Mouse (Mus musculus) liver, embryonic 14.5 days (tissue): ENCODE measurements around the gene Gdap2. TPM values are rescaled to one million over a fixed set of nuclear protein-coding genes. Genes with fewer than 3 reads are reported as not detected.

Source experiments
- ATAC-seq: fragments of 200-750 bp; cut with Nextera tagmentation; 2 replicates; pipeline ENCODE4 v1.8.0; 2017; ENCODE audit warnings: moderate number of reproducible peaks, mild to moderate bottlenecking, moderate library complexity; ENCODE audit not compliant: insufficient read depth
- DNase-seq, 3 experiments: peaks; one replicate each; pipeline ENCODE4 v3.0.0-alpha.2; 2012 to 2013; ENCODE audit warnings: low read depth in 3 of 3, low spot score in 3 of 3
- H3K27ac ChIP-seq: fragments of 300-500 bp; sonication (generic); 2 replicates; pipeline ENCODE4 v1.5.1; 2014; ENCODE audit warnings: moderate library complexity, mild to moderate bottlenecking, control low read depth, inconsistent platforms
- H3K27me3 ChIP-seq: fragments of 300-500 bp; sonication (generic); 2 replicates; pipeline ENCODE4 v1.6.1; 2014; ENCODE audit warnings: mild to moderate bottlenecking, low read length, moderate library complexity; ENCODE audit not compliant: control insufficient read depth, insufficient read depth
- H3K36me3 ChIP-seq: fragments of 300-500 bp; sonication (generic); replicated peaks from 2 replicates; pipeline ENCODE4 v1.6.1; 2014; ENCODE audit warnings: low read depth; ENCODE audit not compliant: control insufficient read depth, insufficient read depth
- H3K4me1 ChIP-seq, 2 experiments: fragments of 200-500 bp in 1 of 2; fragments of 300-500 bp in 1 of 2; sonication (generic) in 1 of 2; replicated peaks; 2 replicates each; pipeline ENCODE4 v1.6.1; 2012 to 2014; ENCODE audit warnings: antibody characterized with exemption in 1 of 2, inconsistent platforms in 1 of 2, low read length in 1 of 2; ENCODE audit not compliant: control insufficient read depth in 2 of 2, insufficient read depth in 2 of 2
- H3K4me2 ChIP-seq: fragments of 300-500 bp; sonication (generic); 2 replicates; pipeline ENCODE4 v1.6.1; 2014; ENCODE audit warnings: low read depth, mild to moderate bottlenecking, control low read depth, moderate library complexity
- H3K4me3 ChIP-seq, 2 experiments: fragments of 200-500 bp in 1 of 2; fragments of 300-500 bp in 1 of 2; sonication (generic) in 1 of 2; 2 replicates each; pipeline ENCODE4 v1.5.1; 2012 to 2014; ENCODE audit warnings: low read depth in 2 of 2, low read length in 2 of 2, mild to moderate bottlenecking in 2 of 2, control low read depth in 1 of 2, inconsistent platforms in 1 of 2, moderate library complexity in 1 of 2; ENCODE audit not compliant: insufficient read depth in 1 of 2
- H3K9ac ChIP-seq: fragments of 300-500 bp; sonication (generic); replicated peaks from 2 replicates; pipeline ENCODE4 v1.6.1; 2014; ENCODE audit warnings: mild to moderate bottlenecking, control low read depth, moderate library complexity
- H3K9me3 ChIP-seq: fragments of 300-500 bp; sonication (generic); 2 replicates; pipeline ENCODE4 v1.6.1; 2016; ENCODE audit warnings: low read length, mixed read lengths; ENCODE audit not compliant: control insufficient read depth
- CTCF ChIP-seq: IDR thresholded peaks from 2 replicates; pipeline ENCODE4 v1.5.1; 2016; ENCODE audit warnings: antibody characterized with exemption, low read depth, control low read depth
- EP300 ChIP-seq: IDR thresholded peaks from 2 replicates; pipeline ENCODE4 v1.6.1; 2016; ENCODE audit warnings: antibody characterized with exemption, low read depth
- WGBS: fragments of 180-500 bp; shearing (Covaris S2); extraction: QIAGEN DNeasy Blood & Tissue Kit; methylation state at CpG from one replicate; pipeline ENCODE4 v1.1.7; 2014; ENCODE audit not compliant: insufficient replicate concordance; 5-methylcytosine and 5-hydroxymethylcytosine counted together
- polyA plus RNA-seq, 2 experiments: library from polyadenylated mRNA; depleted of rRNA in 1 of 2; stranded (reverse) in 1 of 2; unstranded in 1 of 2; fragments of >200 nt; fragmentation: Nextera tagmentation in 1 of 2; extraction: Ambion mirVana in 1 of 2; gene quantifications; 2 replicates each; pipeline versions ENCODE4 v1.2.1 to v1.2.3; 2012 to 2014

Gdap2 gene
- 6.8 and 8.2 TPM in 2 replicates for polyA plus RNA-seq (2012; rRNA removed)
- 18.6 and 22.0 TPM in 2 replicates for polyA plus RNA-seq (2014; fragmentation: Nextera tagmentation; extraction: Ambion mirVana)

DNA sequence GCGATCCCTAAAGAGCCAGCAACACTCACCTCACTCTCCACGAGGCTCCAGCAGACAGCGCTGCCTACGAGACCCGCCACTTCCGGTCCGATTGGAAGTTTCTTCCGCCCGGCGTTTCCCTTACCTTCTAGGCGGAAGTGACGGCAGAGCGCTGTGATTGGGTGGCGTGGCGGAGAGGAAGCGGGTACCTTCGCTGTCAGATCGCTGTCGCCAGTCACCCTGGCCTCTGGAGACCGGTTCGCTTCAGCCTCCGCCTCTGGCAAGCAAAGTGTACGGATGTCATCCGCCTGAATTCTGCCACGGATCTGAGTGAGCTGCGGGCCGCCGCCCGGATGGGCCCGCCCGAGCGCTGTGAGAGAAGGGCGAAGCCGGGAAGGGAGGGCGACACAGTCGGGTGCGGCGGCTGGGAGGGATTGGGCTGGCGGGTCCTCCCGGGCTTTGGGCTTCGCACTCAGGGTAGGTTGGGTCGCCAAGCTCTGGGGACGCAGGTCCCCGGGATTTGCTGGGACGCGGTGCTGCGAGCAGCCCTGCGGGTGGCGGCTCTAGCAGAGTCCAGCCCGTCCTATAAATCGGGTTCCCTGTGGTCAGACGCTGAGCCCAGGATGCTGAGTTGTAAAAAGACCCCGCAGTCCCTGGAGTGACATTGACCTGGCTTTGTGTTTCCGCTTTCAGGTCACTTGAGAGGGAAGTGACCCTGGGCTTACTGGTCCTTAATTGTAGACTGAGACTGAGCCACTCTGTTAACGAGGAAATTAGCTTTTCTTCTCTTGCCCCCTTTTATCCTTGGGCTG, at the start of gene Gdap2, which contains the start of gene Wdr3:
TSS of gene Gdap2 (plus strand) at position 67 of the 791 bp plus-strand sequence.
TSS of gene Wdr3 (minus strand) at position 93 of the 791 bp plus-strand sequence.
- H3K36me3 ChIP-seq: peaks cover 11% of the 10 kb centered on the region
- under 1% methylated on average over 55 of the region's 55 CpGs for WGBS
- H3K27ac ChIP-seq: peak within 1 kb of the TSS; percentile 88
- H3K4me1 ChIP-seq: peaks cover 6 to 12% of the 10 kb centered on the region in 2 experiments
- TF ChIP-seq EP300 (no peak), CTCF (0 out of 2 replicates have a peak, but pooled peaks have one; percentile 3)
- peak within 1 kb of the TSS; percentile 93 for H3K9ac ChIP-seq
- H3K27me3 ChIP-seq: no peaks in the 10 kb centered on the region
- no peaks in the 10 kb centered on the region for H3K9me3 ChIP-seq
- H3K4me3 ChIP-seq: peak within 1 kb of the TSS; percentile 65 to 88
- DNase-seq (peak; percentile 89 to 96 (median 93)), ATAC-seq (peak; percentile 97)
- H3K4me2 ChIP-seq: peak within 1 kb of the TSS; percentile 94

- Histone ChIP-seq H3K27ac (no peak overlapping the region), H3K9me3 (no peaks in the 10 kb centered on the region), H3K9ac (no peak overlapping the region), H3K36me3 (no peaks in the 10 kb centered on the region), H3K27me3 (no peaks in the 10 kb centered on the region), H3K4me2 (no peak overlapping the region), H3K4me3 (no peak overlapping the region), H3K4me1 (no peaks in the 10 kb centered on the region)
- ATAC-seq (no peak), DNase-seq (no peak)
- WGBS: 56% methylated on average over 2 of the region's 2 CpGs
- TF ChIP-seq CTCF (no peak), EP300 (no peak)
These were observed 43.5 kb upstream of the Gdap2 start for GRCm38 (mm10) chr3:100118681-100119080.

- Histone ChIP-seq H3K27ac (no peak overlapping the region), H3K9ac (no peak overlapping the region), H3K9me3 (no peaks in the 10 kb centered on the region), H3K4me1 (no peaks in the 10 kb centered on the region), H3K27me3 (no peaks in the 10 kb centered on the region), H3K4me3 (no peak overlapping the region), H3K36me3 (no peaks in the 10 kb centered on the region), H3K4me2 (no peak overlapping the region)
- no peak for ATAC-seq
- WGBS: 52% methylated on average over 2 of the region's 2 CpGs
- DNase-seq: no peak
- no peak for TF ChIP-seq CTCF
- no peak for TF ChIP-seq EP300
These were observed 40.2 kb upstream of the Gdap2 start for GRCm38 (mm10) chr3:100121961-100122360.

DNA sequence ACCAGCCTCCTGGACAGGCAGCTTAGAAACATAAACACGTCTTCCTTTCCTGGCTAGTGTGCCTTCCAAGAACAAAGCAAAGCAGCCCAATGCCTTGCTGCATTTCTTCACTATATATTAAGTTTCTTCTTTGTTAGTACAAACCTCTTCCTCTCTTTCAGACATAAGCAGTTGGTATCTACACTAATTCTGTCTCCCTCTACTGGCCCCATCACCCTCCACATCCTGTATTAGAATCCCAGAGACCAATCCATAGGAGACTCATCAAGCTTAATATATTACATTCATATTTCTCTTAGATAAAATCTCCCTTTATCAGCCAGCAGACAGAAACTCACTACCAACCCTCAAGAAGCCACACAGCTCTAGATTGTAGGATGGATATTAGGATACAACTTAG, 39.7 kb upstream of the Gdap2 start:
- H3K4me3 ChIP-seq: no peak overlapping the region
- H3K9ac ChIP-seq: no peak overlapping the region
- no peak for ATAC-seq
- H3K27ac ChIP-seq: no peak overlapping the region
- H3K9me3 ChIP-seq: no peaks in the 10 kb centered on the region
- H3K27me3 ChIP-seq: no peaks in the 10 kb centered on the region
- DNase-seq: no peak
- H3K4me1 ChIP-seq: no peaks in the 10 kb centered on the region
- H3K4me2 ChIP-seq: no peak overlapping the region
- no peaks in the 10 kb centered on the region for H3K36me3 ChIP-seq
- 31% methylated on average over 1 of the region's 1 CpGs for WGBS
- TF ChIP-seq CTCF: no peak
- no peak for TF ChIP-seq EP300

DNA sequence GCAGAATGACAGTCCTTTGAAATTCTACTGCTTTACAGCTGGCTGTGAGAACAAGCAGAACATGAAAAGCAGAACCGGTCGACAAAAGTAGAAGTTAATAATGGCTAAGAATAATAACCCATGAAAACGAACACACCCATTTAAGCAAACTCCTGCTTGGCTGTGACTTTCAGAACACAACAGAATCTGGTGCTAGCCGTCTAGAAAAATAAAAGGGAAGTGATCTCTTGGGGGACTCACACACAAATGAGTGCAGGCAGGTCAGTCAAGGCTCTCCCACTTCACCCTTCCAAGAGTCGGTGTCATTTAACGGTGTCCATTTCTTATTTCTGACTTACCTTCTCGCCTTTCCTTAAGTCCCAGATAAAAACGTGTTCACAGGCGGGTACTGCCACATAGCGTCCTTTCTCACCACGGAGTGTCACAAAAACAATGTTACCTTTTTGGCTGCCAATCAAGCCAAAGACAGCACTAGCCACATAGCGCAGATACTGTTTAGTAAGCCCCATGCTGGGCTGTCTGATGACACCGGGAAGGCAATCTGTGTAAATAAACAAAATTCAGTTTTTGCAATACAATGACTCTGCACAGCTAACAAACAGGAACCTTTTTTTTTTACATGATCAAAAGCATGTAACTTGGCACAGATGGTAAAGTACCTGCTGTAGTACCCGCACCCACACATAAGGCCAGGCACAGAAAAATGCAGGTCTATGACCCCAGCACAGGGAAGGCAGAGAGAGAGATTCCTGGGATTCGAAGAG, 1.3 kb upstream of the Gdap2 start:
- TF ChIP-seq CTCF: no peak
- TF ChIP-seq EP300: no peak
- no peak overlapping the region for H3K27ac ChIP-seq
- H3K4me2 ChIP-seq: peak overlapping the region; percentile 94
- ATAC-seq (no peak), DNase-seq (no peak)
- H3K4me3 ChIP-seq: peak overlapping the region; percentile 65 to 88
- 71% methylated on average over 15 of the region's 15 CpGs for WGBS
- no peaks in the 10 kb centered on the region for H3K27me3 ChIP-seq
- H3K36me3 ChIP-seq: peaks cover 16% of the 10 kb centered on the region
- peaks cover 6 to 10% of the 10 kb centered on the region in 2 experiments for H3K4me1 ChIP-seq
- H3K9ac ChIP-seq: peak overlapping the region; percentile 93; the same call in 1 of the 2 replicates
- H3K9me3 ChIP-seq: no peaks in the 10 kb centered on the region
